Mouse (Mus musculus): Measurements from ENCODE around the gene Iffo2. TPM values are rescaled to one million over a fixed set of nuclear protein-coding genes. Genes with fewer than 3 reads are reported as not detected.

Iffo2 gene
- total and polyA plus RNA-seq, 3 experiments = 1.3 to 2.7 TPM; not detected in 1

- TF ChIP-seq E2F4 (IDR thresholded peaks at IDR 0.05; ENCODE audit: borderline replicate concordance, low read depth, low read length) (no peak), TCF12 (IDR thresholded peaks at IDR 0.05; ENCODE audit: low read depth, low read length) (no peak), CHD2 (IDR thresholded peaks at IDR 0.05; ENCODE audit: low read length) (no peak), MYC (IDR thresholded peaks at IDR 0.05; ENCODE audit: low read depth, low read length) (no peak), EP300 (IDR thresholded peaks at IDR 0.05; ENCODE audit: low read depth in 1 of 2, low read length in 2 of 2) (no peak), MXI1 (IDR thresholded peaks at IDR 0.05; ENCODE audit: low read depth, low read length) (no peak), ETS1 (IDR thresholded peaks at IDR 0.05; ENCODE audit: low read depth, low read length) (no peak), GATA1 (IDR thresholded peaks at IDR 0.05; ENCODE audit: low read depth, low read length) (no peak), USF2 (IDR thresholded peaks at IDR 0.05; ENCODE audit: borderline replicate concordance in 1 of 2, insufficient read depth in 1 of 2, low read depth in 1 of 2, low read length in 2 of 2) (no peak), MAX (IDR thresholded peaks at IDR 0.05; ENCODE audit: low read length) (no peak), ZNF384 (IDR thresholded peaks at IDR 0.05; ENCODE audit: low read depth, low read length) (no peak), JUND (IDR thresholded peaks at IDR 0.05; ENCODE audit: low read depth, low read length) (no peak)
- no peak for DNase-seq (ENCODE audit: low read depth, low spot score)
- no peaks in the 10 kb centered on the region for H3K36me3 ChIP-seq (ENCODE audit: control insufficient read depth in 1 of 2, insufficient read depth in 2 of 2, low read length in 2 of 2)
- H3K27me3 ChIP-seq (ENCODE audit: control insufficient read depth in 1 of 2, insufficient read depth in 2 of 2, low read length in 2 of 2) = peaks cover 0 to 1% of the 10 kb centered on the region in 2 experiments; a peak in 2 of 4 replicates
- no peak overlapping the region for H3K4me3 ChIP-seq (ENCODE audit: control insufficient read depth in 1 of 2, insufficient read depth in 1 of 2, low read depth in 2 of 2, low read length in 2 of 2)
- no peak overlapping the region for H3K9ac ChIP-seq (ENCODE audit: control insufficient read depth, low read depth, low read length, poor library complexity, severe bottlenecking)
- no peaks in the 10 kb centered on the region for H3K9me3 ChIP-seq (replicated peaks; ENCODE audit: insufficient read depth, low read length)
- no peaks in the 10 kb centered on the region for H3K79me2 ChIP-seq (ENCODE audit: control insufficient read depth, insufficient read depth, low read length, poor library complexity)
- no peaks in the 10 kb centered on the region for H3K4me1 ChIP-seq (ENCODE audit: control insufficient read depth in 1 of 2, insufficient read depth in 2 of 2, low read length in 2 of 2)
- H3K27ac ChIP-seq (ENCODE audit: control insufficient read depth, low read depth, low read length) = no peak overlapping the region
Observed at GRCm38 (mm10) chr4:139532081-139532480, 1.7 kb downstream of the Iffo2 start.

- H3K9me3 ChIP-seq (replicated peaks; ENCODE audit: insufficient read depth, low read length) = no peaks in the 10 kb centered on the region
- no peak for DNase-seq (ENCODE audit: low read depth, low spot score)
- H3K36me3 ChIP-seq (ENCODE audit: control insufficient read depth in 1 of 2, insufficient read depth in 2 of 2, low read length in 2 of 2) = no peaks in the 10 kb centered on the region
- no peak overlapping the region for H3K27ac ChIP-seq (ENCODE audit: control insufficient read depth, low read depth, low read length)
- TF ChIP-seq EP300 (IDR thresholded peaks at IDR 0.05; ENCODE audit: low read depth in 1 of 2, low read length in 2 of 2) = no peak
- TF ChIP-seq MAX (IDR thresholded peaks at IDR 0.05; ENCODE audit: low read length) = no peak
- no peak for TF ChIP-seq TCF12 (IDR thresholded peaks at IDR 0.05; ENCODE audit: low read depth, low read length)
- TF ChIP-seq KAT2A (conservative IDR thresholded peaks at IDR 0.05; ENCODE audit: low read depth, low read length) = no peak
- no peak for TF ChIP-seq CHD2 (IDR thresholded peaks at IDR 0.05; ENCODE audit: low read length)
- no peak for TF ChIP-seq SMC3 (IDR thresholded peaks at IDR 0.05; ENCODE audit: low read depth, low read length)
- no peak for TF ChIP-seq ZNF384 (IDR thresholded peaks at IDR 0.05; ENCODE audit: low read depth, low read length)
- no peak for TF ChIP-seq ETS1 (IDR thresholded peaks at IDR 0.05; ENCODE audit: low read depth, low read length)
- TF ChIP-seq USF1 (IDR thresholded peaks at IDR 0.05; ENCODE audit: low read depth, low read length) = no peak
- no peak for TF ChIP-seq BHLHE40 (IDR thresholded peaks at IDR 0.05; ENCODE audit: borderline replicate concordance, low read depth, low read length)
- no peak for TF ChIP-seq MYC (IDR thresholded peaks at IDR 0.05; ENCODE audit: low read depth, low read length)
- no peak for TF ChIP-seq CTCF (IDR thresholded peaks at IDR 0.05 in 2 of 3, conservative IDR thresholded peaks at IDR 0.05 in 1 of 3; ENCODE audit: control insufficient read depth in 1 of 3, insufficient read depth in 1 of 3, low read depth in 2 of 3, low read length in 3 of 3, poor library complexity in 1 of 3, severe bottlenecking in 1 of 3)
- no peak for TF ChIP-seq JUND (IDR thresholded peaks at IDR 0.05; ENCODE audit: low read depth, low read length)
- no peak for TF ChIP-seq ELF1 (IDR thresholded peaks at IDR 0.05; ENCODE audit: low read depth, low read length)
- no peak for TF ChIP-seq MXI1 (IDR thresholded peaks at IDR 0.05; ENCODE audit: low read depth, low read length)
- no peak for TF ChIP-seq MAZ (IDR thresholded peaks at IDR 0.05; ENCODE audit: low read depth, low read length)
- peaks cover 0 to 1% of the 10 kb centered on the region in 2 experiments; a peak in 2 of 4 replicates for H3K27me3 ChIP-seq (ENCODE audit: control insufficient read depth in 1 of 2, insufficient read depth in 2 of 2, low read length in 2 of 2)
- H3K9ac ChIP-seq (ENCODE audit: control insufficient read depth, low read depth, low read length, poor library complexity, severe bottlenecking) = no peak overlapping the region
- H3K79me2 ChIP-seq (ENCODE audit: control insufficient read depth, insufficient read depth, low read length, poor library complexity) = no peaks in the 10 kb centered on the region
- H3K4me3 ChIP-seq (ENCODE audit: control insufficient read depth in 1 of 2, insufficient read depth in 1 of 2, low read depth in 2 of 2, low read length in 2 of 2) = no peak overlapping the region
- H3K4me1 ChIP-seq (ENCODE audit: control insufficient read depth in 1 of 2, insufficient read depth in 2 of 2, low read length in 2 of 2) = no peaks in the 10 kb centered on the region; a peak in 1 of 4 replicates
Observed at GRCm38 (mm10) chr4:139535127-139535695, 4.9 kb downstream of the Iffo2 start.
